Mouse (Mus musculus): Measurements from ENCODE around the gene Crhr2. TPM values are rescaled to one million over a fixed set of nuclear protein-coding genes. Genes with fewer than 3 reads are reported as not detected.

Crhr2 gene
- total and polyA plus RNA-seq, 3 experiments, result not detected

DNA sequence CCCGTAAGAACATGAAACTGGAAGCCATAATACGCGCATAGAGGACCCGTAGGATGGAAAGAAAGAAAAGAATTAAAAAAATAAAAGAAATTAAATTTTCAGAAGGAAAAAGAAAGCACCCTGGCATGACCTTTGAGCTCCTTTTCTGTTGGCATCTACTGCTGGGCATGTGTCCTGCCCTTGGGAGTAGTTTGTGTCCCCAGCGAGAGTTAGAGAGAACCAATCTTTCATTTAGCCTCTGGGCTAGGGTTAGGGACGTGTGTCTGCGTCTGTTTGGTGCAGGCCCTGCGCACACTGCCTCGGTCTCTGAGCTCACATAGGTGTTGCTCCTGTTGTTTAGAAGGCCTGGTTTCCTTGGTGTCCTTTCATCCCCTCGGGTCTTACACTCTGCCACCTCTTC, 83.6 kb downstream of the Crhr2 start:
- no peak for DNase-seq (ENCODE audit: extremely low read depth)

DNA sequence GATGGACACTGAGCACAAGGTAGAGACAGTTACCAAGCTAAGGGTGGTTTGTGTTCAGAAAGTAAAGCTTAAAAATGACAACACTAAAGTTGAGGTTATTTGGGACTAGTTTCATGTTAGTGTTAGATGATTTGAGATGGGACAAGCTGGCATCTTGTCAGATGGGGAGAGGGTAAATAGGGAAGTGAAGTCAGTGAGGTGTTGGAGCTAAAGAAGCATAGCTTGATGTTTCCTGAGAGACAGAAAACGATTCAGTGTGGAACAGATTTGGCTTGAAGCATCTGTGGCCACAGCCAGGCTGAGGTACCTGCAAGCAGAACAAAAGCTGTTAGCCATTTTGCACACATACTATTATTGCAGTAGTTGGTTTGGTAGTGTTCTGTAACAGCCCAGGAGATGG, 87.5 kb downstream of the Crhr2 start:
- Histone ChIP-seq H3K9ac (ENCODE audit: insufficient read depth, low read depth) (no peak overlapping the region), H3K27me3 (replicated peaks) (no peaks in the 10 kb centered on the region), H3K36me3 (replicated peaks in 1 of 2; ENCODE audit: control insufficient read depth in 1 of 2, insufficient read depth in 1 of 2, low read length in 1 of 2) (peaks cover 43 to 83% of the 10 kb centered on the region in 2 experiments), H3K79me2 (replicated peaks; ENCODE audit: control insufficient read depth, extremely low read depth, insufficient read depth, poor library complexity, severe bottlenecking) (peaks cover 94% of the 10 kb centered on the region), H3K4me1 (ENCODE audit: control insufficient read depth in 1 of 2, insufficient read depth in 2 of 2) (peaks cover 26 to 51% of the 10 kb centered on the region in 2 experiments), H3K27ac (ENCODE audit: insufficient read depth, low read depth) (no peak overlapping the region), H3K9me3 (replicated peaks; ENCODE audit: low read length) (no peaks in the 10 kb centered on the region), H3K4me3 (replicated peaks in 1 of 3; ENCODE audit: low read depth in 2 of 3, low read length in 2 of 3, poor library complexity in 1 of 3) (no peak overlapping the region), H3K4me2 (ENCODE audit: insufficient read depth, low read depth, poor library complexity, severe bottlenecking) (no peak overlapping the region)
- DNase-seq (ENCODE audit: extremely low read depth), result peak; percentile 21
- no peak for TF ChIP-seq IRF4 (IDR thresholded peaks at IDR 0.05; ENCODE audit: low read depth, low read length)
- no peak for TF ChIP-seq USF1 (IDR thresholded peaks at IDR 0.05; ENCODE audit: low read depth, low read length)
- TF ChIP-seq ZMIZ1 (IDR thresholded peaks at IDR 0.05; ENCODE audit: low read depth, low read length), result no peak
- no peak for TF ChIP-seq UBTF (IDR thresholded peaks at IDR 0.05; ENCODE audit: low read depth, low read length)
- no peak for TF ChIP-seq BHLHE40 (IDR thresholded peaks at IDR 0.05; ENCODE audit: low read depth, low read length)
- no peak for TF ChIP-seq MAFK (IDR thresholded peaks at IDR 0.05; ENCODE audit: insufficient replicate concordance, low read length)
- TF ChIP-seq NELFE (IDR thresholded peaks at IDR 0.05; ENCODE audit: low read depth, low read length), result no peak
- TF ChIP-seq HCFC1 (IDR thresholded peaks at IDR 0.05; ENCODE audit: low read depth, low read length), result no peak
- TF ChIP-seq E2F4 (IDR thresholded peaks at IDR 0.05; ENCODE audit: insufficient replicate concordance, low read depth, low read length), result no peak
- dilution Hi-C loops (cut with MboI; ENCODE audit: extremely low pct_ligation_motif_present, extremely low pct_unique_long_range_greater_than_20kb, low sequenced_read_pairs) (no loop called here), in situ Hi-C loops (cut with MboI; ENCODE audit: low pct_ligation_motif_present, low pct_unique_long_range_greater_than_20kb, low sequenced_read_pairs) (no loop called here)

More for the DNA sequence above, 83.6 kb downstream of the Crhr2 start:
- H3K79me2 ChIP-seq (replicated peaks; ENCODE audit: control insufficient read depth, extremely low read depth, insufficient read depth, poor library complexity, severe bottlenecking), result peaks cover 62% of the 10 kb centered on the region
- H3K36me3 ChIP-seq (replicated peaks in 1 of 2; ENCODE audit: control insufficient read depth in 1 of 2, insufficient read depth in 1 of 2, low read length in 1 of 2), result peaks cover 61 to 93% of the 10 kb centered on the region in 2 experiments
- TF ChIP-seq MAFK (IDR thresholded peaks at IDR 0.05; ENCODE audit: insufficient replicate concordance, low read length), result no peak
- peaks cover 10 to 22% of the 10 kb centered on the region in 2 experiments; a peak in 3 of 4 replicates for H3K4me1 ChIP-seq (ENCODE audit: control insufficient read depth in 1 of 2, insufficient read depth in 2 of 2)
- H3K27me3 ChIP-seq (replicated peaks), result no peaks in the 10 kb centered on the region
- in situ Hi-C loops (cut with MboI; ENCODE audit: low pct_ligation_motif_present, low pct_unique_long_range_greater_than_20kb, low sequenced_read_pairs), result no loop called here
- dilution Hi-C loops (cut with MboI; ENCODE audit: extremely low pct_ligation_motif_present, extremely low pct_unique_long_range_greater_than_20kb, low sequenced_read_pairs), result no loop called here
- H3K4me3 ChIP-seq (replicated peaks in 1 of 3; ENCODE audit: low read depth in 2 of 3, low read length in 2 of 3, poor library complexity in 1 of 3), result no peak overlapping the region
- no peak overlapping the region for H3K27ac ChIP-seq (ENCODE audit: insufficient read depth, low read depth)
- no peaks in the 10 kb centered on the region for H3K9me3 ChIP-seq (replicated peaks; ENCODE audit: low read length)
- H3K4me2 ChIP-seq (ENCODE audit: insufficient read depth, low read depth, poor library complexity, severe bottlenecking), result no peak overlapping the region
- no peak overlapping the region for H3K9ac ChIP-seq (ENCODE audit: insufficient read depth, low read depth)

DNA sequence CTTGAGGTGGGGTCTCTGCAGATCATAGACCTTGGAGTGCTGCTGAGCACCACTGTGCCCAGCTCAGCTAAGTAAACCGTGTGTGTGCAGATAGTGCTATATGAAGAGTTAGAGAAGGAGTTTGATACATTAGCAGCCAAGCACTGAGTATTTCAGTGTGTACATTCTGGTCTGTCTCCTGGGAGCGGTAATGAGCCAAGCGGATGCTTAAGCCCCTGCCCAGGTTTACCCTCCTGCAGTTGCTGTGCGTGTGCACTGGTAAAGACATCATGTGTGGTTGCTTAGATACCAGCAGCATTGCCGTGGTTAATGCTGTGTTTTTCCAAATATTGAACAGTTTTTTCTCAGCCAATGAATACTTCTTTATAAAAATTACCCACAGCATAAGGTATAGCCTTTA, 88.3 kb downstream of the Crhr2 start:
- Histone ChIP-seq H3K4me1 (ENCODE audit: control insufficient read depth in 1 of 2, insufficient read depth in 2 of 2) (peaks cover 26 to 55% of the 10 kb centered on the region in 2 experiments), H3K9me3 (replicated peaks; ENCODE audit: low read length) (no peaks in the 10 kb centered on the region), H3K27me3 (replicated peaks) (no peaks in the 10 kb centered on the region), H3K4me2 (ENCODE audit: insufficient read depth, low read depth, poor library complexity, severe bottlenecking) (0 out of 2 replicates have a peak overlapping the region, but pooled peaks have one; percentile 7), H3K36me3 (replicated peaks in 1 of 2; ENCODE audit: control insufficient read depth in 1 of 2, insufficient read depth in 1 of 2, low read length in 1 of 2) (peaks cover 35 to 79% of the 10 kb centered on the region in 2 experiments), H3K9ac (ENCODE audit: insufficient read depth, low read depth) (no peak overlapping the region), H3K79me2 (replicated peaks; ENCODE audit: control insufficient read depth, extremely low read depth, insufficient read depth, poor library complexity, severe bottlenecking) (peaks cover 96% of the 10 kb centered on the region), H3K4me3 (replicated peaks in 1 of 3; ENCODE audit: low read depth in 2 of 3, low read length in 2 of 3, poor library complexity in 1 of 3) (no peak overlapping the region), H3K27ac (ENCODE audit: insufficient read depth, low read depth) (no peak overlapping the region)
- TF ChIP-seq MAX (IDR thresholded peaks at IDR 0.05; ENCODE audit: low read length) (no peak), JUN (IDR thresholded peaks at IDR 0.05; ENCODE audit: insufficient read depth, low read depth, low read length) (no peak), EP300 (IDR thresholded peaks at IDR 0.05; ENCODE audit: low read length) (no peak), ZNF384 (IDR thresholded peaks at IDR 0.05; ENCODE audit: low read depth, low read length) (no peak)
- in situ Hi-C loops (cut with MboI; ENCODE audit: low pct_ligation_motif_present, low pct_unique_long_range_greater_than_20kb, low sequenced_read_pairs), result no loop called here
- DNase-seq (ENCODE audit: extremely low read depth), result no peak
- dilution Hi-C loops (cut with MboI; ENCODE audit: extremely low pct_ligation_motif_present, extremely low pct_unique_long_range_greater_than_20kb, low sequenced_read_pairs), result no loop called here

Measured in CH12.LX (cell line).